Mouse (Mus musculus): ENCODE data around the gene Polh.
A peak's percentile ranks its signal among the peaks of the same experiment; 100 is the strongest.

Gene Polh

DNA sequence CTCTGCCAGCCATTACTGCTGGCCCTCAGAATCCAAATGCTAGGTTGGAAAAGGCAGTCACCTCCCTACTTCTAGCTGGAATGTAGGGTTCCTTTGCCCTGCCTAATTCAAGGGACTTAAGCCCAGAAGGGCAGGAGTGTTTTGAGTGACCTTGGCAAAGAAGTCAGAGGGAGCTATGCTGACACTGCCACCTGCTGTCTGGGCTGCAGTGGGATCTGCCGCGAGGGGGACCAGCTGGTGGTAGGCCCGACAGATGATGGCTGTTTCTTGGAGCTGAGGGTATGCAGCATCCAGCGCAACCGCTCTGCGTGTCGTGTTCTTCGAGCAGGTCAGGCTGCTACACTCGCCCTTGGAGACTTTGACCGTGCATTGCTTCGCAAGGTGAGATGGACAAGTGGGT, 35.4 kb downstream of the Polh start:
- DNase-seq (ENCODE audit: low spot score), result no peak

DNA sequence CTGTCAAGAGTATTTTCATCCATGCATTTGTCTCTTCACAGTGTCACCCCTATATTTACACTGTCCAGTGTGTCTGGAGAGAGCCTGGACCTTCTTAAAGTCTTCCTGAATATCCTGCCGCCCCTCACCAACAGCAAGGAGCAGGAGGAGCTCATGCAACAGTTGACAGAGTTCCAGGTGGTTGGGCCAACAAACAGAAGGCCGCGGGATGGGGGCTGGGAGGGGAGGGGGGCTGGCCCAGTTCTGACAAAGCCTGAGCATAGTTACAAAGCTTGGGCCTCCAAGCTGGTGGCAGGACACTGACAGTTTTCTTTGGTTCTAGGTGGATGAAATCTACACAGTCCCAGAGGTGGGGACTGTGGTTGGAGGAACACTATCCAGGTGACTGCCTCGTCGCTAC, 36.2 kb downstream of the Polh start:
- DNase-seq (ENCODE audit: low spot score), result no peak

DNA sequence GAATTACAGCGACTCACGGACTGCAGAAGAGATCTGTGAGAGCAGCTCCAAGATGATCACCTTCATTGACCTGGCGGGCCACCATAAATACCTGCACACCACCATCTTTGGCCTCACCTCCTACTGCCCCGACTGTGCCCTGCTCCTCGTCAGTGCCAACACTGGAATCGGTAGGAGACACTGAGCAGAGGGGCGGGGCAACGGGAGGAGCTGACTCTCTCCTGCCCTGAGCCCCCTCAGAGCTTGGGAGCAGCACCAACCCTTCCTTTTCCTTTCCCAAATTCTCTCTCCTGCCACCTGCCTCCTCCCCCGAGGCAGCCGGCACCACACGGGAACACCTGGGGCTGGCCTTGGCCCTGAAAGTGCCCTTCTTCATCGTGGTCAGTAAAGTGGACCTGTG, 37.0 kb downstream of the Polh start:
- DNase-seq (ENCODE audit: low spot score), result no peak

DNA sequence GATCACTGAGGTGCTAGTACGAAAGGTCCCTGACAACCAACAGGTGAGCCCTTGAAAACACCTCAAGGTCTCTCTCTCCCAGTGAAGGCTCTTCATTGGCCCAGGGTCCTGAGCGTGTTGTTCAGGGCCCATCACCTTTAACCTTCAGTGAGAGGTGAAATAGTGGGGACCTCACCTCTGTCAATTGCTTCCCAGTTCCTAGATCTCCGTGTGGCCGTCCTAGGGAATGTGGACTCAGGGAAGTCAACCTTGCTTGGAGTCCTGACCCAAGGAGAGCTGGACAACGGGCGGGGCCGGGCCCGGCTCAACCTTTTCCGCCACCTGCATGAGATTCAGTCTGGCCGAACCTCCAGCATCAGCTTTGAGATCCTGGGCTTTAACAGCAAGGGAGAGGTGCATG, 37.7 kb downstream of the Polh start:
- DNase-seq (ENCODE audit: low spot score), result no peak

DNA sequence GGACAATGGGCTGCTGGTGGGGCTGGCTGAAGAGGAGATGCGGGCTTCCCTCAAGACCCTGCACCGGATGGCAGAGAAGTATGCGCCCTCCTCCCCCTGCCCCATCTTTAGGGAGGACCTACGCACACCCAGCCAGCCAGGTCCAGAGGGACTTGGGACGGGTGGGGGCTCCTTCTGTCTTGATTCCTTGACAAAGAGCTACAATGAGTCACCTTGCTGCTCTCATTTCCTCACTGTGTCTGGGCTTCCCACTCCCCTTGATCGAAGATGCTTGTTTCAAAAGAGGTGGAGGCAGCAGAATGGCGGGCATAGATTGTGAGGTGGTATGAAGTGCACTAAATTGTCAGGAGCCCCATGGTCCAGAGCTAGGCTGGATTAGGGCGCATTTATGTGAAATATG, 38.1 kb downstream of the Polh start:
- DNase-seq (ENCODE audit: low spot score), result no peak

DNA sequence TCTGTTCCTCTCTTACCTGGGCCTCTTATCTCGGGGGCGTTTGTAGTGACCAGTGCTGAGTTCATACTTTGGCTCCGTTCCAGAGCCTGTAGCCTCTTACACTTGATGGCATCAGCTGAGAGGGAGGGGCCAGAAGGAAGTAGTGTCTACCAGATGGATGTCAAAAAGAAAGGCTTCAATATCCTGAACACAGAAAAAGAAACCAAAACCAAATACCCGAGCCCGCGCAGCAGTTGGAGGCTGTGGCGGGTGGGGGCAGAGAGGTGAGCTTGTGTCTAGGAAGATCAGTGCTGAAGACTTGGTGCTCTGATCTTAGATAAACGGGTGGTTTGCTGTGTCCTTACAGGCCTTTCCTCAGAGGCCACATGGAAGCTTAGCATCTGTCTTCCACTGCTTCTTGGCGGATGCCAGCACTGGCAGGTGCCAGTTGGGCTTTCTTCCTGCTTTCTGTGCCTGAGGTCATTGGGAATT, 39.5 kb downstream of the Polh start:
- DNase-seq (ENCODE audit: low spot score), result no peak

DNA sequence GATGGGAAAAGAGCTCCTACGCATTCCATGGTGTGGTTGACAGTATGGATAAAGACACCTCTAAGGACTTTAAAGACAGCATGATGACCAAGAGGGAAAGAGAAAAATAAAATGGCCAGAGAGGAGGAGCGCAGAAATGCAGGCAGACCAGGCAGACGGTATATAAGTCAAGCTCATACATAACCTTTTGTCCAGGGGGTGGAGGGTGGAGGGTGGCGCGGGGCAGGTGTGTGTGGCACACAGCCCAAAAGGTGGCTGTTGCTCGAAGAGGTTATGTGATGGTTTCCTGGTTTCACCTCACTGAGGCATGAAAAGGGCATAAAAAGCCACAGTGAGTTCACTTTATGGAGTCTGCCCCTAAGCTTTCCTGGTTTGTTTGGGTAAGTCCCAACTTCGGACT, 39.9 kb downstream of the Polh start:
- DNase-seq (ENCODE audit: low spot score), result no peak

DNA sequence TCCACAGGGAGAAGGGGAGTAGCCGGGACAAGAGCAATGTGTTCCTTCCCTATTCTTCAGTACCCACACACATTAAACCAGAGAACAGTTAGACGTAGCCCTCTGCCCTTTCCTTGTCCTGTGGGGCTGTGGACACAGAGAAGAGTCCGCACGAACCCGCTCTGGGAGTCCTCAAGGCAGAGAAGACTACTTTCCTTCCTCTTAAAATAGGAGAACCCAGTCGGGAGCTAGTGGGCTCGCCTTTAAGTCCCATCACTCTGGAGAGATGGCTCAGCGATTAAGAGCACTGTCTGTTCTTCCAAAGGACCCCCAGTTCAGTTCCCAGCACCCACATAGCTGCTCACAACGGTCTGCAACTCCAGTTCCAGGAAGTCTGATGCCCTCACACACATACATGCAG, 40.7 kb downstream of the Polh start:
- DNase-seq (ENCODE audit: low spot score), result no peak

DNA sequence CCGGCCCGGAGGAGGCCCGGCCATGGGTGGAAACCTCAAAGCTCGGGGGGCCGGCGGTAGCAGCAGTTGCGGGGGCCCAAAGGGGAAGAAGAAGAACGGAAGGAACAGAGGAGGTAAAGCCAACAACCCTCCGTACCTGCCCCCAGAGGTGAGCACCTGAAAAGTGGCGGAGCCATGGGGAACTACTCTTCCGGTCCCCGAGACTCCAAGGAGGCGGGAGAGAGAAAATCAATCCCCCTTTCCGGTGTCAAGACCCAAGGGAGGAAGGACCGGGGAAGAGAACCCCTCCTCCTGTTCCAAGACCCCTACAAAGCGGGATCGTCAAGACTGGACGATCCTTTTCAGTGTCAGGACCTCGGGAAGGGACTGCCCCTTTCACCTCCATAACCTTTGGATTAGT, 41.3 kb downstream of the Polh start:
- no peak for DNase-seq (ENCODE audit: low spot score)

DNA sequence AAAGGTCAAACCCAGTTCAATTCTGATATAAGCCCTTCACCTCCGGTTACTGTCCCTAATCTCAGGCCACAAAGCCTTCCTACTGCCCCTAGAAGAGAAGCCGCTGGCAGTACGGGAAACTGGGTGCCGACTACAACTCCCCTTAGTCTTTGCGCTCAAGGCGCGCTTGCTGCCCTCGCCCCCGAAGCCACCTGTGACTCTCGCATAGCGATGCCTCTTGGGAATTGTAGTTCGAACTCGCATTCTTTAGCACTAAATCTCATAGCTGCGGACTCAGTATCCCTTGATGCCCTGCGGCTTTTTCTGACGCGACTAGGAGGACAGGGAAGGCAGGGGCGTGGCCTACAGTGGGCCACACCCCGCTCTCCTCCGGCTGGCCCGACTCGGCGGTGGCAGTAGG, 41.8 kb downstream of the Polh start, which contains the start of gene Gtpbp2:
TSS of gene Gtpbp2 (plus strand) at position 347 of the 400 bp plus-strand sequence.
- DNase-seq (ENCODE audit: low spot score), result peak; percentile 98

DNA sequence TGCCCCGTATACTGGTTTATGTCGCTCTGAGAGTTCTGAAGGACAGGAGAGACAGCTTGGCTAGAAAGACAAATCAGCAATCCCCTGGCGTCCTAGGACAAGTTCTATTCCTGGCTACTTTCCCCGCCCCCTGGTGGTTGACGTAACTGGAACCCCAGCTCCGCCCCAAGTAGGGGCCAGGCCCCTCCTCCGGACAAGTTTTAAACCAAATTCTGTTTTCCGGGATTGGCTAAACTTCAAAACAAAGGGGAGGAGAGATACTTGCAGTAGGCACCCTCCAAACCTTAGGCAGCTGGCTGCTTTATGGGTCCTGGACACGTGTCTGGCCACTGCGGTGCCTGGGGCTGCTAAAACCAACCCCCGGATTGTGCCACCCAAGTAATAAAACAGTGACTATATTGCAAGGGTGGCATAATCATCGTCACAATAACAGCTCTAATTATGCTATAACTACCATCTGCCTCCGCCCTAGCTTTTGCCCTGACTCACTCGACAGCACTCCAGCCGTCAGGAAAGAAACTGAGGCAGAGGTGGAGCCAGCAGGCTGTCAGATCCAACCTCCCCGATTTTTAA, 42.3 kb downstream of the Polh start:
- DNase-seq (ENCODE audit: low spot score), result peak; percentile 84

DNA sequence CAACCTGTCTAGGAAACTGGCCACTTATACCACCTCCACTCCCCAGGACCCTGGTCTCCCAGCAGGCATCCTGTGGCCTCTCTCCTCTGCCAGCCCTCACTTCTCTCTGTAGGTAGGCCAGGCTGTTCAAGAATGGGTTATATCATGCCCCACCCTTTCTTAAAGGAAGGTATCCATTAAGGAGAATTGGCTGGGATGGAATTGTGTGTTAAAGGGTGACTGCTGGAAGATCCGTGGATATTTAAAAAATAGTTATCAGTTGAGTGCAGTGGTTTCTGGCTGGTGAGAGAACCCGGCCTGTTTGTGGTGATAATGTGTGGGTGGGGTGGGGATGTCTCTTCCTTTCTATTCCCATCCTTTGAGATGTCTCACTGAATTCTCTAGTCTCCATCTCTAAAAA, 43.2 kb downstream of the Polh start:
- no peak for DNase-seq (ENCODE audit: low spot score)

DNA sequence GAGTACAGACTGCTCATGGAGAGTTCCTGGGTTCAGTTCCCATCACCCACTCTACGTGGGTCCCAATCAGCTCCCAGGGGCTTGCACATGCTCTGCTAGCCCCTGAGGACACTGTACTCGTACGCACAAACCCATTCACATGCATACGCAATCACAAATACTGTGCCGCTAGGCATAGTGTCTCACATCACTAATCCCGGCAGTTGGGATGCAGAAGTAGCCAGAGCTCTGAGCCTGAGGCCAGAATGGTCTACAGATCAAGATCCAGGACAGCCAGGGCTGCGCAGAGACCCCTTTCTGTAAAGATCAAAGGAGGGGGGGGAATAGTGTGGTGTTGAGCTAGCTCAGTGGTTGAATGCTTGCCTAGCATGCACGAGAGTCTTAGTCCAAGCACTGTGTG, 45.3 kb downstream of the Polh start:
- DNase-seq (ENCODE audit: low spot score), result no peak

DNA sequence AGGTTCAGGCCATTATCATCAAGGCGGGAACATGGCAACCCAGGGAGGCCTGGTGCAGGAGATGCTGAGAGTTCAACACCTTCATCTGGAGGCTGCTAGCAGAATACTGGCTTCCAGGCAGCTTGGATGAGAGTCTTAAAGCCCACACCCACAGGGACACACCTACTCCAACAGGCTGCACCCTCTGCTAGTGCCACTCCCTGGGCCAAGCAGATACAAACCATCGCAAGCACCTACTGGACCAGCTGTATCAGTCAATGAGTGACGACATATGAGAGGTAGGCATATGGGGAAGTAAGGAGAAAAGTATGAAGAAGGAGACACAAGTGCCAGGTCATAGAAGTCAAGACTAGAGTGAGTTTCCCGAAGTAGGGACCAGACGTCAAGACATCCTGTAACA, 45.8 kb downstream of the Polh start:
- DNase-seq (ENCODE audit: low spot score), result no peak

DNA sequence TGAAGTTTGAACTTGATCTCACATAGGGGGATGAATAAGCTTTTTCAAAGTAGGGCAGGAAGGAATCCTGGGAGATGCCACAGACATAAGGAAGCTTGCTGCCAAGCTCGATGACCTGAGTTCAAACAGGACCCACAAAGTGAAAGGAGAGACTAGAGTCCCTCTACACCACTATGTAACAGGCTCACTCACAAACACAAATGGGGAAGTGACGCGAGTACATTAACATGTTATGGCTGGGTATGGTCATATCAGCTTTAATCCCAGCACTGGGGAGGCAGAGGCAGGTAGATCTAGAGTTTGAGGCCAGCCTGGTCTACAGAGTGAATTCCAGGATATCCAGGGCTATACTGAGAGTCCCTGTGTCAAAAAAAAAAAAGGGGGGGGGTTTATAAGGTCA, 48.1 kb downstream of the Polh start:
- no peak for DNase-seq (ENCODE audit: low spot score)

DNA sequence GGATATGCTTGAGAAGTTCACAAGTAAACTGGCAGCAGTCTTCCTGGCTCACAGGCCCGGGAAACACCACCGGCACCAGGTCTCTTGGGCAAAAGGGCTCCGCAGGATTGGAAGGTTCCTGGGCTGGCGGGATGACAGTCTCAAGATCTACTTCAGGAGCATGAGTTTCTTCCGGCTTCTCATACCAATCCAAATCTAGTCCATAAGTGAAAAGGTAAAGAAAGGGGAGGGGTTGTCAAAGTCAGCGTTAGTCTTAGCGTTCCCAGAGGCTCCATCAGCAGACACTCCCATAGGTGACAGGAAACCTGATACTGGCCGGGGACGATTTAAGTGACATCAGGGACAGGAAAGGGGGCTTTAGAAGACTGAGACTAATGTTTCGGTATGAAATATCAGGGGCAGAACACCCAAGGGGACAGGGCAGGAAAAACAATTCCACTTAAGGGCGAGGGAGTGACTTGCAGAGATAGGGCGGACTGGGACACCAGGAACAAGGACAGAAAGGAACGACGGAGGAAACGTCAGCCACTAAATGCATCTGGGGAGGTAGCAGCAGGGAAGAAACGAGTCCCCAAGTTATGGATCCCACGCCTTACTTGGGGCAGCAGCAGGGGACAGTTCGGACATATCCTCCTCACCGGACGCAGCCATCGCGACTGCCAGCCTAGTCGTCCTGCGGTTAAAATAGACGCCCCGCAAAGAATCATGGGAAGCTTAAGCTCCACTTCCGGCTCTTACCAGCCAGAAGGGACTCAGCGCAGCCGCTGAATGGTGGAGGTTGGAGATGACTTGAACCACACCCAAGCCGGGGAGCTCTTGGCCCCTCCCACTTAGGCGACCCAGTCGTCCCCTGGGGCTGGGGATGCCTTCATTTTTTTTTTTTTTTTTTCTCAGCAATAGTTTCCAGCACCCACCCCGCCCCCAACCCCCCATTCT, 49.3 kb downstream of the Polh start, which contains the start of gene Mad2l1bp:
TSS of gene Mad2l1bp (minus strand) at position 707 of the 936 bp plus-strand sequence.
- peak; percentile 84 for DNase-seq (ENCODE audit: low spot score)

DNA sequence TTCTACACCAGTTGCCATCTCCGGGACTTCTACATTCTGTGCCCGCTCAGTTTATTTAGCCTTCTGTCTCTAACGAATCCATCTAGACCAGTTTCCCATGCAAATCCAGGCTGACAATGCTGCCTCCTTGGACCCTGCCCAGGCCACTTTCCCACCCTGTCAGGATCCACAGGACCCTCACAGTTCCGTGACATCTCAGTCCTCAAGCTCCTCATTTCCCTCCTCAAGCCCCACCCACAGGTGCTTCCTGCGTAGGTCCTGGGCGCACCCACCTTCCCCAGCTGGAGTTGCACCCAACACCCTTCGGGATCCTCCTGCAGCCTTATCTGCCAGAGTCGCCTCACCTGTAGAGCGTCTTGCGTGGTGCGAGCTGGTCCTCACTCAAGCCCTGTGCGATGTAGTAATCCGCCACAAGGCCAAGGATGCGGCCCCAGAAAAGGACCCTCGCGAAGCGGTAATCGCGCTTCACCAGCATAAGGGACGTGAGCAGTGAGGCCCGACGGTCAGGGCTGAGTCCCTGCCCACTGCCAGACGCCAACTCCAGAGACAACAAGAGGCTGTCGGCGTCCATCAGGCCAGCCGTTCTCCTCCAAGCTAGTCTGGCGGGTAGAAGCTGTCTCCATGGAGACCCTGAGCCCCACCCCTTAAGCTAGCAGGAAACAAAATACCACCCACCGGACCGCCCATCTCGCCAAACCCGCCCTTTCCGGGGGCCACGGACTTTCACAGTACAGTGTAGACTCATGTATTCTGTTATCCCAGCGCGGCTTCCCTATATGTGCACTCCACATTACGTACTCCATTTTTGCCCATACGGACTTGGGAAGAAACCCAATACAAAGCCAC, 58.6 kb downstream of the Polh start, which contains the start of gene Rsph9:
TSS of gene Rsph9 (minus strand) at position 639 of the 846 bp plus-strand sequence.
- peak; percentile 69 for DNase-seq (ENCODE audit: low spot score)

DNA sequence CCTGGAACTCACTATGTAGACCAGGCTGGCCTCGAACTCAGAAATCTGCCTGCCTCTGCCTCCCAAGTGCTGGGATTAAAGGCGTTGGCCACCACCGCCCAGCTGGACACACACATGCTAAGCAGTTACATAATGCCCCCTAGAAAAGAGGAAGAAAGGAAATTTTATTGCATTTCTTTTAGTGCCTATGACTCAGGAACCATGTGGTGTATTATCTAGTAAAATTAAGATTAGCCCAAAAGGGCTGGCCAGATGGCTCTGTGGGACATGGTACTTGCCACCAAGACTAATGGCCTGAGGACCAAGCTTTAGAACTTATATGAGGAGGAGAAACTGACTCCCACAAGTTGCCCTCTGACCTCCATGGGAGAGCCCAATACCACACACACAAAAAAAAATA, 62.6 kb downstream of the Polh start:
- DNase-seq (ENCODE audit: low spot score), result no peak

DNA sequence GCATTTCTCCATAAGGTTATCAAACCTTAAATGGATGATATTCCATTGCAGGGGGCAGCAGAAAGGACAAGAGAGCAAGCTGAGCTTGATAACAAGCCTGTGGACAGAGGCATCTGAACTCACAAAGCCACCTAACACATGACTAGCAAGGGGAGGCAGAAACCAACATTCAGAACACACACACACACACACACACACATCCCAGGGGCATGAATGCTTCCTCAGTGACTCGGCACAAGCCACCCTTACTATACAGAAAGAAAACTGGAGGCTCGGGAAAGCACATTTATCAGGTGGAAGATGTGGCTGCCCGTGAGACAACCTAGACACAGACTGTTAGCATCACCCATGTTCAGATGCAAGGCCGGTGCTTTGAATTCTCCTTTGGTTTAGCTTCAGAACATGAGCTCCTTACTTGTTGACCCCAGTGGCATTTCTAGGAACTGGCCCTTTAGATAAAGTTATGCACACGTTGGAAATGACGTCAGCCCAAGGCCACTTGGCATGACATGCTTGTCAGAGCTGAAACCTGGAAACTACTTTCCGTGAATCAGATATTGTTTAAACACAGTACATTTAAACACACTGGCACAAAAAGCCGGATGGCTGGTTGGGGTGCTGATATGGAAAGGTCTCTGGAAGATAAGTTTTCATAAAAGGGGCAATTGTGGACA, 63.7 kb downstream of the Polh start:
- DNase-seq (ENCODE audit: low spot score), result no peak

DNA sequence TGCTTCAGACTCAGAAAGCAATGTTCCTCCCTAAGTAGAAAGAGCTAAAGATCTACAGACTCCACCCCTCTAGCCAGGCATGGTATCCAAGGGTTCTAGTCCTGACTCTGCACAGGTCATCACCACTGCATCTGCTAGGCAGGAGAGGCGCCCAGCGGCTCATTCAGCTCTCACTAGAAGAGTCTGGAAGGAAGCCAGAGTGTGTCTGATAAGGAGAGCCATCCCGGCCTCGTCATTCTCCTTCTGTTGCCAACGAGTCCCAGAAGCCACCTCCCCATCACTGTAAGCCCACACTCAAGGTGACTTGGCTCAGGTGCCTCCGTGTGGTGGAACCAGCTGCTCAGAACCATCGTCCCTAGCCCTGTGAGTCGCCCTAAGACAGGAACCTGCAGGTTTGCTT, 69.6 kb downstream of the Polh start:
- DNase-seq (ENCODE audit: low spot score), result no peak

DNA sequence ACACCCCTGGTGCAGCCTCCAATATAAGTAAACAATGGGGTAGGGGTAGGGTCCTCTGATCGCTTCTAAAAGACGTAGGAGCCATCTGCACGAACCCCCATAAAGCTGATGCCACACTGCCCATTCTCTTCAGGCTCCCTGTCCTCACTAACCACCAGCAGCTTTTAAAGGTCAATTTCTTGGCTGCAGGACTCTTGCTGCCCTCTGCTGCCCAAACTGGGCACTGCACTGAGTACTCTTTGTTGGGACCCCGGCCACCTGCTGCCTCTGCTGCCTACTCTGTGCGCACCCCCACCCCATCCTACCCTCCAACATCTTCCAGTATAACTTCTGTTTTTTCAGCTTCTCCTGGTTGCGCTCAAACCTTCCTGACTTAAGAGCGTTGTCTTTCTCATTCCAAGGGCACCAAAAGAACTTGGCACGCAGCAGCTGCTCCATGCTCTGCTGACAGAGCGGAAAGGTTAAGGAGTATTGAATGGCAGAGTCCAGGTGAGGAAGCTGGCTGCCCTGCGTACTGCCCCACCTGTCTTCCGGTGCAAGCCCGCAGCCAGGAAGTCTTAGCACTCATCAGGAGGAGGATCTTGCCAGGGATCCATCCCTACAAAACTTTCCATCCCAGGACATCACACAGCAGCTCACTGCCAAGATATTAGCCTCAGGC, 70.3 kb downstream of the Polh start:
- no peak for DNase-seq (ENCODE audit: low spot score)

All from testis, postnatal 14 days (tissue).